Mouse (Mus musculus) forelimb bud, embryonic 11.5 days (tissue): ENCODE measurements around the gene Madd.

Source experiments
- DNase-seq: peaks from one replicate; pipeline ENCODE4 v3.0.0-alpha.2; 2012; ENCODE audit warnings: low read depth, low spot score

Gene Madd

DNA sequence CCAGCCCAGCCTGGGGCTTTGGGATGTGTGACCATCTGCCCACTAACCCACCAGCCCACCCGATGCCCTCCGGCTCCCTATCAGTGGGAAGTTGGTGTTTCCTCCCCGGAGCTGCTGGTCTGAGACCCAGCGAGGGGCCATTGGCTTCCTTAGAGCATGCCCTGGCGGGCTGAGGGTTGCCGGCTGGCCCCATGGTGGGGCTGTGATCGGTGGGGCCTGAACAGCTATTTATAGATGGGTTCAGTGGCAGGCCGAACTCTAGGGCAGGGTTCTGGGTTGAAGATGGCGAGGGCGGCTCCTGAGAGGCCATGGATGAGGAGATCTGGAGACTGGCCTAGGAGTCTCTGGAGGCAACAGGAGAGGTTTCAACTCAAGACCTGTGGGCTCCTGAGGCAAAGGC is 86.6 kb downstream of the Madd start:
- DNase-seq: no peak

DNA sequence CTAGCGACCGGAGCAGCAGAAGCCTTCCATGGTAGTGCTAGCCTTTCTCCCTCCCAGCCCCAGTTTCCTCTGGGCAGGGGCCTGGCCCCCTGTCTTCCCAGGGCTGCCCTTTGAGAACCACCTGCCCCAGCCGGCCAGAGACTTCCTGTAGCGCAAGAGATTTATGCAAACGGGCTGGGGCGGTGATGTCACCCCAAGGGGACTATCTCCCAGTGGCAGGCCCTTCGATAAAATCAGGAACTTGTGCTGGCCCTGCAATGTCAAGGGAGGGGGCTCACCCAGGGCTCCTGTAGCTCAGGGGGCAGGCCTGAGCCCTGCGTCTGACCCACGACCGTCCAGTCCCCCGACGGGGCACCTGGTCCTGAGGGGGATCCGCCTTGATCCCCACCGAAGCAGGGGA is 87.1 kb downstream of the Madd start:
- no peak for DNase-seq

DNA sequence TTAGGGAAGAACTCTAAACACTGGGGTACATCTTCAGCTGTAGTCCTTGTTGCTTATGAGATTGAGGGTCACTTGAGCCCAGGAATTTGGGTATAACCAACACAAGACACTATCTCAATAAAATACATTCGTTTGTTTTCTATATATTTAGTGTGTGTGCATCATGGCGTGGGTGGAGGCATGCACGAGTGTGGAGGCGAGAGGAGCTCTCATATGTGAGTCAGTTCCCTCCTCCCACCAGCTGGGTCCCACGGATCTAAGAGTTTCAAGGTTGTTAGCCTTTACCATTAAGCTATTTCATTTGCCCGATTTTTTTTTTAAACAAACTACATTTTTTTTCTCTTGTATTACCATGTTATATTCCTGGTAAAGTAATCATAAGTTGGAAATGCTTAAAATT is 92.8 kb downstream of the Madd start:
- no peak for DNase-seq

DNA sequence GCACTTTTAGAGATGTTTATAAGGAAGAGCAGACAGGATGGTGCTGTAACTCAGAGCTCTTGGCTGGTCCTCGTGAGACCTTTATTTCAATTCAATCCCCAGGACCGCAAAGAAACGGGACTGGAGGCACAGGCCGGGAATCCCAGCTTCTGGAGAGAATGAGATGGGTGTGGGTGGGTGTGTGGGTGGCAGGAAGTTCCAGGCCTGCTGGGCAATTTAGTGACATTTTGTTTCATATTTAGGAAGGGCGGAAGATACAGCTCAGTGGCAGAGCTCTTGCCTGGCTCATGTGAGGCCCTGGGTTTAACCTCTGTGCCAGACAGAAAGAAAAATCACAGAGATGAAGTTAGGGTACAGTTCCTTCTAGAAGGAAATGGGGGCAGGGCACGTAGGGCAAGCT is 93.4 kb downstream of the Madd start:
- no peak for DNase-seq

DNA sequence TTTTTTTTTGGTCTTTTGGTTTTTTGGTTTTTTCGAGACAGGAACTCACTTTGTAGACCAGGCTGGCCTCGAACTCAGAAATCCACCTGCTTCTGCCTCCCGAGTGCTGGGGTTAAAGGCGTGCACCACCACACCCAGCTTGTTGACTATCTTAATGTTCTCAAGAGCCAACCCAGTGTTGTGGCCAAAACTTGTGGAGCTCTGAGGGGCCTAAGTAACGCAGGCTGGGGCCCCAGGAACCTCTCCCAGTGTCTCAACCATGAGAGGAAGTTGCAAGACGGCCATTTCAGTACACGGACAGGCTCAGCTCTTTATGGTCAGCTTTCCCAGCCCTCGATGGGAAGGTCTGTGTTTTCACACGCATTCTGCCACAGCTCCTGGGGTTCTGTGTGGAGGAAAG is 94.7 kb downstream of the Madd start:
- DNase-seq: no peak

DNA sequence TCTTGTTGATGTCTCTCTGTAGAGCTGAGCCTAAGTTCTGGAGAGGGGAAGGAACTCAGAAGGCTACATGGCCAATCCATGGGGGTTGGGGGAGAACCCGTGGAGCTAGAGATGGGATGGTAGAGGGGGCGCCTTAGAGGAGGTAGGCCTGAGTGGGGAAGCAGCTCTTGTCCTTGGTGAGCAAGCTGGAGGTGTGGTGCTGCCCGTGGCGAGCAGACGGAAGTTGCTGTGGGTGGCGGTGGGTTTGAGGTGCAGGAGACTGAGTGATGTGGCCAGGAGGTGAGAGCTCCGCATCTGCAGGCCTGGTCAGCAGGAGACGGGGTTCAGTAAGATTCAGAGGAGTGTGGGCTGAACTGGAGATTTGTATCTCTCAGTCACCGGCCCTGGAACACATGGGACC is 96.2 kb downstream of the Madd start:
- DNase-seq: no peak
